Mouse (Mus musculus): ENCODE data around the gene Tmem110. TPM values are rescaled to one million over a fixed set of nuclear protein-coding genes. Genes with fewer than 3 reads are reported as not detected.

Tmem110 gene
- polyA plus RNA-seq, 1 experiment from 2014 or later: 25.8 TPM

DNA sequence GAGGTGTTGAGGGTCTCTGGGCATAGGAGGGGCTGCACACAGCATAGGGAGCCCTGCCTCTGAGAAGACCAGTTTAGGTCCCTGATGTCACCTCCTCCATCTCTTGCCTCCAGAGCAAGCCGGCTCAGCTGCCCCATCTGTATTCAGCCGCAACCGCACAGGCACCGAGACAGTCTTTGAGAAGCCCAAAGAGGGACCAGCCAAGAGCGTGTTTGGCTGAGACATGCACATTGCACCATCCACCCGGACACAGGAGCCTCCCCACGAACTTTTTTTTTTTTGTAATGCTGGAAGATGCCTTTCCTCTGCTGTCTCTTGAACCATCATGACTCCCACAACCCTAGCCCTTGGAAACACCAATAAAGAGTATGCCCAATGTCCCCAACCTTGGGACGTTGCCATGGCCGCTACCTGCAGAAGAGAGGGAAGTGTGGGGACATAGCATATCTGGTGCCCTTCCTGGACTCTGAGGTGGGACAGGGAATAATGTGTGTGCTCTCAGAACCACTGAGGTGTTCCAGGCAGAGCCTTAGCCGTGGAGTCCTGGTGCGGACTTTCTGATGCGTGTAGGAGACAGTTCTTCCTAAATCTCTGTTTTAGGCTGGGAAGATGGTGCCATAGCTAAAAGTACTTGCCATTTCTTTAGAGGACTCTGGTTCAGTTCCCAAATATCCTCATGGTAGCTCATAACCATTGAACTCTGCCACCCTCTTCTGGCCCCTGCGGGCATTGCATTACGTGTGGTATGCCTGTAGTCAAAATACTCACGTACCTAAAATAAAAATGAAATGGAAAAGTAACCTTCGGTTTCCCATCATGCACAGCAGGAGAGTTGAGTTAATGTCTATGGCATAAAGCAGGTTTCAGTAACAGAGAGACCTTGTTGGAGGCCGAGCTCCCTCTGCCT, 55.7 kb downstream of the Tmem110 start:
- no peak overlapping the region for H3K9ac ChIP-seq
- ATAC-seq (replicated peaks; ENCODE audit: low FRiP score): no peak
- no peak overlapping the region for H3K4me2 ChIP-seq
- H3K27me3 ChIP-seq: no peaks in the 10 kb centered on the region
- peaks cover 28% of the 10 kb centered on the region for H3K4me1 ChIP-seq
- no peak overlapping the region for H3K4me3 ChIP-seq (replicated peaks)
- no peak overlapping the region for H3K27ac ChIP-seq
- 0 out of 2 replicates have a peak, but pooled peaks cover 3% of the 10 kb centered on the region for H3K36me3 ChIP-seq
- H3K9me3 ChIP-seq (replicated peaks): no peaks in the 10 kb centered on the region
- 85% methylated on average over 17 of the region's 17 CpGs for WGBS

DNA sequence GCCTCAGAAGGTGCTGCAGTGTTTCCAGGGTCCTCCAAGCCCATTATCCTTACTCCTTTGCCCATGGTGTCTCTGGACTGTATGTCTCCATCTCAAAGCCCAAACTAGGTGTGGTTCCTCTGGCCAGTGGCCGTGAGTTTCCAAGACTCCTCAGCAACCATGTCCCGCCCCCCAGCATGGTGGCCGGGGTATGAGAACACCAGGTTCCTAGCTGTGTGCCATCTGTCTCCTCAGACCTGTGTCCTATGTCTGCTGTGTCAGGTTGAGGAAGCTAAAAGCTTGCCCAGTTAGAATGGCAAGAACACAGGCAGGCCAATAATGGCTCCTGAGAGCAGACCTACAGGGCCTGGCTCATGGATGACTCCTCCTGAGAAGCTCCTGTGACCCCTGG, 56.3 kb downstream of the Tmem110 start:
- H3K36me3 ChIP-seq: 0 out of 2 replicates have a peak, but pooled peaks cover 3% of the 10 kb centered on the region
- no peak overlapping the region for H3K9ac ChIP-seq
- WGBS: 86% methylated on average over 3 of the region's 3 CpGs
- H3K27me3 ChIP-seq: no peaks in the 10 kb centered on the region
- H3K9me3 ChIP-seq (replicated peaks): no peaks in the 10 kb centered on the region
- peaks cover 22% of the 10 kb centered on the region for H3K4me1 ChIP-seq
- H3K4me2 ChIP-seq: no peak overlapping the region
- H3K4me3 ChIP-seq (replicated peaks): no peak overlapping the region
- H3K27ac ChIP-seq: no peak overlapping the region
- ATAC-seq (replicated peaks; ENCODE audit: low FRiP score): no peak

DNA sequence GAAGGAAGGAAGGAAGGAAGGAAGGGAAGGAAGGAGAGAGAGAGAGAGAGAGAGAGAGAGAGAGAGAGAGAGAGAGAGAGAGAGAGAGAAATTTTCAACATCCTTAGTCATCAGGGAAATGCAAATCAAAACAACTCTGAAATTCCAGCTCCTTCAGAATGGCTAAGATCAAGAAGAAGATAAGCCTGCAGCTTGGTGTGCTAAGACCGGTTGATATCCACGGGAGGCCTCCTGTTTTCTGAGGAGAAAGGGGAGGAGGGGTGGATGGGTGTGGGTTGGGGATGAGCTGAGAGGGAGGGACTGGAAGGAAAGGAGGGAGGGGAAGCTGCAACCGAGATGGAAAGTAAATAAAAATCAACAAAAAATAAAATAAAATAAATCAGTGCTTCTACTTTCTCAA, 59.9 kb downstream of the Tmem110 start:
- H3K4me1 ChIP-seq: peaks cover 11% of the 10 kb centered on the region
- H3K27me3 ChIP-seq: no peaks in the 10 kb centered on the region
- no peak overlapping the region for H3K4me3 ChIP-seq (replicated peaks)
- no peak overlapping the region for H3K9ac ChIP-seq
- no peaks in the 10 kb centered on the region for H3K9me3 ChIP-seq (replicated peaks)
- no peaks in the 10 kb centered on the region for H3K36me3 ChIP-seq
- no peak for ATAC-seq (replicated peaks; ENCODE audit: low FRiP score)
- WGBS: 17% methylated on average over 3 of the region's 3 CpGs
- no peak overlapping the region for H3K4me2 ChIP-seq
- no peak overlapping the region for H3K27ac ChIP-seq

DNA sequence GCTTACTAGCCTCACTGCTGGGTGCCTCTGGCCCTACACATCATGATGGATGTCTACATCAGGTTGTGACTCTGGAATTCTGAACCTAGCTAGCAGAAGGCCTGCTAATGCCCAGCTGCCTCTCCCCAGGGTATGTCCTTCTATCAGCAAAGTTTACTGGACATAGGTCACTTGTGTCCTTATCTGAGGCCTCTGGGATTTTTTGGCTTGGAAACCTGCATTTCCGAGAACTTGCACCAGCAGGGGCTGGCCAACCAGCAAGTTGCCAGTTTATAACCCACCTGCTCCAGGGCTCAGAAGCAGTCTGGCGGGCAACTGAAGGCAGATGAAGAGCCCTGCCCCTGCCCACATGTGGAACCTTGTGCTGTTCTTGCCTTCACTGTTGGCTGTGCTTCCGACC, 60.8 kb downstream of the Tmem110 start, which contains the start of gene Itih4:
Itih4 (plus strand) TSS at position 273 of the 400 bp plus-strand sequence.
- ATAC-seq (replicated peaks; ENCODE audit: low FRiP score): no peak
- H3K4me1 ChIP-seq: peaks cover 7% of the 10 kb centered on the region
- no peaks in the 10 kb centered on the region for H3K9me3 ChIP-seq (replicated peaks)
- no peak within 1 kb of the TSS for H3K4me2 ChIP-seq
- no peaks in the 10 kb centered on the region for H3K27me3 ChIP-seq
- WGBS: 84% methylated on average over 3 of the region's 3 CpGs
- no peak within 1 kb of the TSS for H3K27ac ChIP-seq
- H3K36me3 ChIP-seq: no peaks in the 10 kb centered on the region
- no peak within 1 kb of the TSS for H3K9ac ChIP-seq
- no peak within 1 kb of the TSS for H3K4me3 ChIP-seq (replicated peaks)

DNA sequence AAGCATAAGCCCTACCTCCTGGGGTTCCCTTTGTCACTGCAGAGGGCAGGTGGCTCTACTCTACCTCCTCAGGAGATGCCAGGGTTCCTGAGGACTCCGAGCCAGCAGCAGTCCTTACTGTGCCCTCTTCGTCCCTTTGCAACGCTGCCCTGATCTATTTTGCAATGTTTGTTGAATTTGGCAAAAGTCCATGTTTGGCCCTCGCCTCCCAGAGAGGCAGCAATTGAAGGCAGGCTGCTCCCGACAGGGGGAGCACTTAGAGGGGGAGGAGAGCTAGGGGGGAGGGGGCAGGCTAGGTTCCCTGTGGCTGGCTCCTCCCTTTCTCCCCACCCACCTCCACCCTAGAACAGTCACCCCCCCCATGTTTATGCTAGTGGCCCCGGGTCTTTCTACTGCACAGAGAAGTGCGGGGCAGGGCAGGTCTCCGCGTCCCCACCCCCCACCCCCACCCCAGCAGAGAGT, 62.9 kb downstream of the Tmem110 start:
- Histone ChIP-seq H3K4me1 (peaks cover 7% of the 10 kb centered on the region), H3K27ac (no peak overlapping the region), H3K4me2 (peak overlapping the region; percentile 47), H3K27me3 (no peaks in the 10 kb centered on the region), H3K9ac (no peak overlapping the region), H3K36me3 (no peaks in the 10 kb centered on the region), H3K9me3 (replicated peaks) (no peaks in the 10 kb centered on the region), H3K4me3 (replicated peaks) (no peak overlapping the region)
- WGBS: 6% methylated on average over 9 of the region's 9 CpGs
- peak; percentile 58; the same call in 1 of the 2 replicates for ATAC-seq (replicated peaks; ENCODE audit: low FRiP score)

DNA sequence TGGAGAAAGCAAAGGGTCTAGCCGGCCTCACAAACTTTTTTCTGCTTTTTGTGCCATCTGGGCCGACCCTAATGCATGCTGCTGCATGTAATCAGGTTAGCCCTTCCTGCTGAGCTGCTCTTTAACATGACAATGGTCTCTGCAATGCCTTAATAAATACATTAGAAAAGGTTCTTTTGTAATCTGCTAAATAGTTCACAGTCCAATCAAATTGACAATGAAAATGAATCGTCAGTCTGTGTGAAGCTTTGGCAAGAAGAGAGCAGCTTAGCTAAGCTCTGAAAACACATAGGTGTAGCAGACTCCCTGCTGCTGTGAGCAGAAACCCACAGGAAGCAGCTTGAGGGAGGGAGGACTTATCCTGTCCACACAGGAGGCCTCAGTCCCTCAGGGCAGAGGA, 74.6 kb downstream of the Tmem110 start:
- ATAC-seq (replicated peaks; ENCODE audit: low FRiP score): no peak
- no peaks in the 10 kb centered on the region for H3K4me1 ChIP-seq
- no peaks in the 10 kb centered on the region for H3K36me3 ChIP-seq
- no peak overlapping the region for H3K4me2 ChIP-seq
- no peak overlapping the region for H3K9ac ChIP-seq
- no peaks in the 10 kb centered on the region for H3K9me3 ChIP-seq (replicated peaks)
- no peak overlapping the region for H3K4me3 ChIP-seq (replicated peaks)
- H3K27me3 ChIP-seq: no peaks in the 10 kb centered on the region
- no peak overlapping the region for H3K27ac ChIP-seq
- 74% methylated on average over 3 of the region's 3 CpGs for WGBS

DNA sequence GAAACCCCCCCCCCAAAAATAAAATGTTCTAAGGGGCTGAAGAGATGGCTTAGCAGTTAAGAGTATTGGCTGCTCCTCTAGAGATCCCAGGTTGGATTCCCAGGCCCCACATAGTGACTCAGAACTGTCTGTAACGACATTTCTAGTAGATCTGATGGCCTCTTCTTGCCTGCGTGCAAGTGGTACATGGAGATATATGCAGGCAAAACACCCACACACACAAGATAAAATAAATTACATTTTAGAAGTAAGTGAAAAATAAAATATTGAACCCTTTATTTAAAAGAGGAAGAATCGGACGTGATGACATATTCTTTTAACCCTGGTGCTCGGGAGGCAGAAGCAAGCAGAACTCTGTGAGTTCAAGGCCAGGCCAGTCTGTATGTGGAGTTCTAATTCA, 77.2 kb downstream of the Tmem110 start:
- no peak for ATAC-seq (replicated peaks; ENCODE audit: low FRiP score)
- no peaks in the 10 kb centered on the region for H3K9me3 ChIP-seq (replicated peaks)
- no peak overlapping the region for H3K9ac ChIP-seq
- no peaks in the 10 kb centered on the region for H3K36me3 ChIP-seq
- no peaks in the 10 kb centered on the region for H3K27me3 ChIP-seq
- H3K27ac ChIP-seq: no peak overlapping the region
- no peak overlapping the region for H3K4me2 ChIP-seq
- H3K4me1 ChIP-seq: no peaks in the 10 kb centered on the region
- no peak overlapping the region for H3K4me3 ChIP-seq (replicated peaks)
- 92% methylated on average over 5 of the region's 5 CpGs for WGBS

DNA sequence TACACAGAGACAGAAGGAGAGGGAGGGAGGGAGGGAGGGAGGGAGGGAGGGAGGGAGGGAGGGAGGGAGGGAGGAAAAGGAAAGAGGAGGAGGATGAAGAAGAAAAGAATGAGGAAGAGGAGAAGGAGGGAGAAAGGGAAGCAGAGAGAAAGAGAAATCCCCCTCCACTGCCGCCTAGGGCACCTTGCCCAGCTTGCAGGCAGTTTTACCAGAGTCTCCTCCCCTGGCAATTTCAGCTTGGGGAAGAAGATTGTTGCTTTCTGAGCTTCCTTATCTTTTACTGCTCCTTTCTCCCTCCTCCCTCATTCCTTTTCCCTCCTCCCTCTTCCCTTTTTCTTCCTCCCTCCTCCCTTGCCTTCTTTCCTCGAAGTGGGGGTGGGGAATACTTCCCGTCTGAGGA, 77.6 kb downstream of the Tmem110 start:
- Histone ChIP-seq H3K9ac (no peak overlapping the region), H3K4me3 (replicated peaks) (no peak overlapping the region), H3K4me2 (no peak overlapping the region), H3K27me3 (no peaks in the 10 kb centered on the region), H3K9me3 (replicated peaks) (no peaks in the 10 kb centered on the region), H3K27ac (no peak overlapping the region), H3K4me1 (no peaks in the 10 kb centered on the region), H3K36me3 (no peaks in the 10 kb centered on the region)
- WGBS: 58% methylated on average over 3 of the region's 3 CpGs
- no peak for ATAC-seq (replicated peaks; ENCODE audit: low FRiP score)

DNA sequence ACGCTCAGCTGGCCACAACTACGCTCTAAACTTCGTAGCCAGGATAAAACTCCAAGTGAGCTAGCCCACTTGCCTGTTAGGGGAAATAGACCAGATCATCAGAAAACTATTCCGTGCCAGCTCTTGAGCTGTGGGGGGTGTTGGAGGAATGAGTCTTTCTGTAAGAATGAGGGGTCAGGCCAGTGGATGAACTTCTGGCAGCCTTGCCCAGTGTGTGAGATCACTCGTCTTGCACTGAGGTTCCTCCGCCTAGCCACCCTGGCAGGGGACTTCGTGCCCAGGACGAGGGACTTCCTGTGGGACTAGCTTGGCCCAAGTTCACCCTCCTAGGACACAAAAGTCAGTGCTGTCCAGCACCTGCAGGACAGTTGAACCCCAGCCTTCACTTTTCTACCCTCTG, 78.9 kb downstream of the Tmem110 start:
- Histone ChIP-seq H3K27me3 (no peaks in the 10 kb centered on the region), H3K36me3 (no peaks in the 10 kb centered on the region), H3K4me1 (no peaks in the 10 kb centered on the region), H3K9me3 (replicated peaks) (no peaks in the 10 kb centered on the region), H3K4me2 (no peak overlapping the region), H3K9ac (no peak overlapping the region), H3K4me3 (replicated peaks) (no peak overlapping the region), H3K27ac (no peak overlapping the region)
- WGBS: 83% methylated on average over 8 of the region's 8 CpGs
- ATAC-seq (replicated peaks; ENCODE audit: low FRiP score): no peak

DNA sequence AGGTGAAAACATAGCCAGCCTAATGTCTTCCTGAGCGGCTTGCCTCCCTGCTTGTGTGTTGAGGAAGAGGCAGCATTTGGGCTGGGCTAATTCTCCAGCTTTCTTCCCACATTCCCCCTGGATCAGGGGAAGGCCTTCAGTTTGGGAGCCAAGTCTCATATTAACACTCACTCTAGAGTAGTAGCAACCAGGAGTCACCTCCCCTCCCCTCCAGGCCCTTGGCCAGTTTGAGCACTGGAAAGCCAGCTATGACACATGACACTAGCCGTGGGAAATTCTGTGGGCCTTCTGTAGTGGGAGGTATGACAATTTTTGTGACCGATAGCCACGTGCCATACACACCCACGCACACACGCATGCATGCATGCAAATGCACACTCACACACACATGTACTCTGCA, 80.6 kb downstream of the Tmem110 start:
- Histone ChIP-seq H3K27ac (no peak overlapping the region), H3K4me1 (no peaks in the 10 kb centered on the region), H3K9me3 (replicated peaks) (no peaks in the 10 kb centered on the region), H3K4me3 (replicated peaks) (no peak overlapping the region), H3K36me3 (no peaks in the 10 kb centered on the region), H3K27me3 (no peaks in the 10 kb centered on the region), H3K4me2 (no peak overlapping the region), H3K9ac (no peak overlapping the region)
- WGBS: 84% methylated on average over 6 of the region's 6 CpGs
- ATAC-seq (replicated peaks; ENCODE audit: low FRiP score): no peak

DNA sequence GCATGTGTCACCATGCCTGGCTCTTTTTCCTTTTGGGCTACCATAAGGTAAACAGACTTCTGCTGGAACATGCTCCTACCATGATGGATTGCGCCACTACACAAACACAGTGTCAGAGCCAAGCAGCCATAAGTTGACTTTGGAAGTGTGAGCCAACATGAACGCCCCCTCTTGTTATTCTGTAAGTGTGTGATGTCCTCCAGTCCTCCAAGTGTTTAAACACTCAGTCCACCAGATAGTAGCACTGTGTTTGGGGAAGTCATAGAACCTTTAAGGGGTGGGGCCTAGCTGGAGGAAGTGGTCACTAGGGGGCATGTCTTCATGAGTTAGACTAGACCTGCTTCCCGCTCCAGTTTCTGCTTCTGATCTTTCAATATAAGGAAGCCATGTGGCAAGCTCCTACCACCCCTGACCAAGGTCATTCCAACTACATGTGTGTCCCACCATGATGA, 82.5 kb downstream of the Tmem110 start:
- Histone ChIP-seq H3K4me3 (replicated peaks) (no peak overlapping the region), H3K9me3 (replicated peaks) (no peaks in the 10 kb centered on the region), H3K9ac (no peak overlapping the region), H3K27ac (no peak overlapping the region), H3K27me3 (no peaks in the 10 kb centered on the region), H3K36me3 (no peaks in the 10 kb centered on the region), H3K4me1 (no peaks in the 10 kb centered on the region), H3K4me2 (no peak overlapping the region)
- whole genome bisulfite sequencing: 68% methylated on average over 3 of the region's 3 CpGs
- no peak for ATAC-seq (replicated peaks; ENCODE audit: low FRiP score)

DNA sequence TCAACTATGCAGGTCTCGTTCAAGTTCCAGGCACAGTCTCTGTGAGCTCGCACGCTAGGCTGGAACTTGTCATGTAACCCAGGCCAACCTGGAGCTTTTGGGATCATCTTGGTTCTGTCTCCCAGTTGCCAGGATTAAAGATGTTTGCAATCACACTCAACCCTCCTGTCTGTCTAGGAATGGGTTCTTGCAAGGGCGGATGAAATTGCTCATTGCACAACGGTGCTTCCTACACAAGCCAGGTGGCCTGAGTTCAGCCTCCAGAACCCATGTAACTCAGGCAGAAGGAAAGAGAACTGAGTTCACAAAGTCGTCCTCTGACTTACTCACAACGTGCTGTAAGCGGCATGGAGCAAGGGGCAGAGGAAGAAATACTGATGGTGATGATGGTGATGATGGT, 85.8 kb downstream of the Tmem110 start:
- ATAC-seq (replicated peaks; ENCODE audit: low FRiP score): no peak
- Histone ChIP-seq H3K9ac (no peak overlapping the region), H3K9me3 (replicated peaks) (no peaks in the 10 kb centered on the region), H3K36me3 (no peaks in the 10 kb centered on the region), H3K4me3 (replicated peaks) (no peak overlapping the region), H3K4me1 (no peaks in the 10 kb centered on the region), H3K4me2 (no peak overlapping the region), H3K27ac (no peak overlapping the region), H3K27me3 (no peaks in the 10 kb centered on the region)
- WGBS: 91% methylated on average over 8 of the region's 8 CpGs
